Mouse (Mus musculus): Measurements from ENCODE around the gene Pex11g.

DNA sequence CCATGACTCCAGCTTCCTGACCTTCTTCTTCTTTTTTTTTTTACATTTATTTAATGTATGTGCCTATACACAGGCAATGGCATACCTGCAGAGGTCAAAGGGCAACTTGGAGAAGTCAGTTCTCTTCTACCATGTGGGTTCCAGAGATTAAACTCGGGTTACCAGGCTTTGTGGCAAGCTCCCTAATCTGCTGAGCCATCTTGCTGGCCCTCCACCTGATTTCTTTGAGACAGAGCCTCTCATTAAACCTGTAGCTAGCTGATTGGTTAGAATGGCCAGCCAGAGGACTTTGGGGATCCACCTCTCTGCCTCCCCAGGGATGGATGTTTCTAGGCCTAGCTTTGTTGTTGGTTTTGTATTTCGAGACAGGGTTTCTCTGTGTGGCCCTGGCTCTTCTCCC, 56.4 kb downstream of the Pex11g start:
- TF ChIP-seq CTCF (IDR thresholded peaks at IDR 0.05; ENCODE audit: low read depth) (no peak), EP300 (optimal IDR thresholded peaks at IDR 0.05) (no peak)

All from stomach, postnatal 0 days (tissue).